Mouse (Mus musculus): Measurements from ENCODE around the gene Rcn2. TPM values are rescaled to one million over a fixed set of nuclear protein-coding genes. Genes with fewer than 3 reads are reported as not detected.

Gene Rcn2
- polyA plus RNA-seq (2012; ENCODE audit: low replicate concordance) = 22.4 and 45.7 TPM in 2 replicates

DNA sequence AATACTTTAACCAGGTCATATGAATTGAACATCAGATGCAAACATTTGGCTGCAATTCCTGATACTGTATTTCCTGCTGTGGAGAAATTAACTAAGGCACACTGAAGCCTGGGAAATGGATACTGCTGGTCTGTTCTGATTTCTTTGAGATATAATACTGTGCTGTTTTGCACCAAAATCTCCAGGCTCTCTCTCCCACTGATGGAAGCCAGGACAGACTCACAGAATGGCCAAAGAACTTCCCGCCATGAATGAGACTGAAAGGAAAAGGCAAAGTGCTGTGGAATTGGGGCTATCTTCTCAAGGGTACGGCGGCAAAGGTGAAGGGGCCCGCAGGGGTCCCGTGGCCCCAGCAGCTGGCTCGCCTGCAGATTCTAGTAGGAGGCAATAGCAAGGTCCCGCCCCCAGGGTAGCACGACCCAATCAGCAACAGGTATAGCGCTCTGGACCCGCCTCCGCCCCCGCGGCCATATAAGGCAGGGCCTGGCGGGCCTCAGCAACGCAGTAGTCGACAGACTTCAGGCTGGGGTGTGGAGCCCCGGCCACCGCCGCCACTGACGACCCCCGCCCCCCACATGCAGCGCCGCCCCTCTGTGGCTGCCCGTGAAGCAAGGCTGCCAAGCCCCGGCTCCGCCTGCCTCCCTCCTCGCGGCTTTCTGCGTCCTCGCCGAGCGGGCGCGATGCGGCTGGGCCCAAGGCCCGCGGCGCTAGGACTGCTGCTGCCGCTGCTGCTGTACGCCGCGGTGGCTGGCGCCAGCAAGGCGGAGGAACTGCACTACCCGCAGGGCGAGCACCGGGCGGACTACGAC is at the start of gene Rcn2:
TSS of gene Rcn2 (plus strand) at position 474 of the 809 bp plus-strand sequence.

DNA sequence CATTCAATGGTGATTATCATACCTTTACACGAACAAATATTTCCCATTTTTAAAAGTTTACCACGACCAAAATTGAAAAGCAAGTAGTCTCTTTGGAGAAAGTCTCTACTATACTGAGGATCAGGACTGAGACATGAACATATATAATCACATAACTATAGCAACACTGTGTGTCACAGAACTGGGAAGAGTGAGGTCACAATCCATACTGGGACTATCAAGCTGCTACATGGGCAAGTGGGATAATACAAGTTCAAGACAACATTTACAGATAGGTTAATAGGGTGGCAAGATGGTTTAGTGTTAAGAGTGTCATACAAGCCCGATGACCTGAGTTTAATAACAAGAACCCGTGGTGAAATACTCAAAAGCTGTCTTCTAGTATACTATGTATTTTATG is 31.2 kb upstream of the Rcn2 start, which contains the start of gene 4930563M21Rik:
TSS of gene 4930563M21Rik (minus strand) at position 101 of the 400 bp plus-strand sequence.

DNA sequence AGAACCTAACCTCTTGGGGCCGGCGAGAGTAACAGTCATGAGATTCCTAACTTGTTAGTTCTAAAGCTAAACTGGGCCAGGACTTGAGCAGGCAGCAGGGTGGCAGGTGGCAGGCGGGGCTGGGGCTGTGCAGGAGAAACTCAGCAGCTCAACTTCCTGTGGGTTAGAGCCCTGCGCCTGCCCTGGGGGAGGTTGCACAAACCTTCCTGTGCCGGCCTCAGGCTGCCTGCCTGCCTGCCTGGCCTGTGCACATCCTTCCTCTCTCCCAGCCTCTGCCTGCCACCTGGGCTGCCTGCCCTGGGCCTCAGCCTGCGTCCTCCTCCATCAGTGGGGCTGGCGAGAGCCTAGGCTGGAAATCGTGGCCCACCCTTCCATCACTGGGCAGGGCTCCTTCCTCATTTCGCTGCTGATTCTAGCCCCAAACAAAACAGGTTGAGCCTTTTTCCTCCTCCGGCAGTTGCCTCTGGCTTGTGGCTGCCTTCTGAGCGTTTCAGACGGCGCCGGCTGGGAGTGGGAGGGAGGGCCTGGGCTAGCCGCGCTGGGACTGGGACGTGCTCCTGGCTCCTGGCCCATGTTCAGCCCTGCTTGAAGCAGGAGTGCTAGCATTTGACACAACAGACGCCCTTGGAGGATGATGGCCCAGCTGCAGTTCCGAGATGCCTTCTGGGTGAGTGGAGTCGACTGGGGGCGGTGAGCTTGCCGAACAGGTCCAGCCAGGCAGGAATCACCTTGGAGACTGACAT is 48.3 kb downstream of the Rcn2 start, which contains the start of gene Pstpip1:
TSS of gene Pstpip1 (plus strand) at position 185 of the 743 bp plus-strand sequence.

Other genes with a start within 250 kb of the Rcn2 start
- gene Scaper, start 103.7 kb upstream of the Rcn2 start, polyA plus RNA-seq (2012; ENCODE audit: low replicate concordance) = 0.11 and 0.20 TPM in 2 replicates
- not detected in 2 replicates for gene 4930563M21Rik, start 31.3 kb upstream of the Rcn2 start, polyA plus RNA-seq (2012; ENCODE audit: low replicate concordance)
- gene Pstpip1, start 48.1 kb downstream of the Rcn2 start, polyA plus RNA-seq (2012; ENCODE audit: low replicate concordance) = 19.9 and 30.7 TPM in 2 replicates
- gene Tspan3, start 123.6 kb downstream of the Rcn2 start, polyA plus RNA-seq (2012; ENCODE audit: low replicate concordance) = 2.9 and 9.0 TPM in 2 replicates